Mouse (Mus musculus): ENCODE data around the gene Olfr485. TPM values are rescaled to one million over a fixed set of nuclear protein-coding genes. Genes with fewer than 3 reads are reported as not detected.

Gene Olfr485
- total RNA-seq (2023): not detected

GRCm38 (mm10) chr7:108159771-108160170 is at the start of gene Olfr485:
TSS of gene Olfr485 (minus strand) at chr7:108159871.

GRCm38 (mm10) chr7:108172642-108173041 is 13.0 kb upstream of the Olfr485 start, which contains the start of gene Olfr486:
TSS of gene Olfr486 (minus strand) at chr7:108172742.

GRCm38 (mm10) chr7:108127349-108127748 is 32.3 kb downstream of the Olfr485 start, which contains the start of gene Olfr484:
TSS of gene Olfr484 (minus strand) at chr7:108127449.

Other genes with a start within 250 kb of the Olfr485 start
- gene Olfr473, start 229.4 kb downstream of the Olfr485 start, total RNA-seq (2023): not detected
- gene Olfr474, start 205.2 kb downstream of the Olfr485 start, total RNA-seq (2023): not detected
- gene Olfr476, start 195.1 kb downstream of the Olfr485 start, total RNA-seq (2023): not detected
- gene Olfr477, start 173.2 kb downstream of the Olfr485 start, total RNA-seq (2023): not detected
- not detected for gene Olfr478, start 125.9 kb downstream of the Olfr485 start, total RNA-seq (2023)
- not detected for gene Olfr479, start 109.2 kb downstream of the Olfr485 start, total RNA-seq (2023)
- not detected for gene Olfr480, start 92.5 kb downstream of the Olfr485 start, total RNA-seq (2023)
- not detected for gene Olfr481, start 80.0 kb downstream of the Olfr485 start, total RNA-seq (2023)
- 1 to 10 TPM; 1.5 to 2.4 TPM for gene Olfr482, start 62.3 kb downstream of the Olfr485 start, total RNA-seq (2023)
- not detected for gene Olfr483, start 59.0 kb downstream of the Olfr485 start, total RNA-seq (2023)
- gene Olfr484, start 32.4 kb downstream of the Olfr485 start, total RNA-seq (2023): not detected
- not detected for gene Olfr486, start 12.9 kb upstream of the Olfr485 start, total RNA-seq (2023)
- gene Olfr487, start 54.8 kb upstream of the Olfr485 start, total RNA-seq (2023): not detected
- not detected for gene Olfr488, start 98.5 kb upstream of the Olfr485 start, total RNA-seq (2023)
- not detected for gene Olfr490, start 129.1 kb upstream of the Olfr485 start, total RNA-seq (2023)
- gene Olfr491, start 153.6 kb upstream of the Olfr485 start, total RNA-seq (2023): not detected
- gene Olfr492, start 163.8 kb upstream of the Olfr485 start, total RNA-seq (2023): not detected
- gene Olfr493, start 187.1 kb upstream of the Olfr485 start, total RNA-seq (2023): not detected
- not detected for gene Olfr494, start 205.5 kb upstream of the Olfr485 start, total RNA-seq (2023)
- gene Olfr495, start 233.3 kb upstream of the Olfr485 start, total RNA-seq (2023): not detected